Comparison of ENCODE assay signal across 8 mouse cellular contexts in genomic region chr13:63696399-63696798, GRCm38 (mm10).
A peak's percentile ranks its signal among the peaks of the same experiment; 100 is the strongest.
DNase-seq lines count a peak whose midpoint lies in the region; ATAC-seq lines count a peak whose summit lies in the region.

No protein-coding gene starts in this region.

- no peaks in the 10 kb centered on the region for H3K36me3 ChIP-seq in forebrain, embryonic 14.5 days (ENCODE audit: control insufficient read depth, insufficient read depth, low read length)
- no peaks in the 10 kb centered on the region for H3K36me3 ChIP-seq in forebrain, embryonic 13.5 days (ENCODE audit: poor library complexity, severe bottlenecking)

- no peak for ATAC-seq in forebrain, embryonic 14.5 days
- ATAC-seq in forebrain, embryonic 13.5 days, result no peak
- ATAC-seq in common myeloid progenitor, adult 5-6 weeks (replicated peaks; ENCODE audit: low read depth, poor library complexity, severe bottlenecking), result peak; percentile 76

- H3K4me3 ChIP-seq in forebrain, embryonic 14.5 days (ENCODE audit: low read depth, low read length), result no peak overlapping the region
- no peak overlapping the region for H3K4me3 ChIP-seq in forebrain, embryonic 13.5 days

- H3K27me3 ChIP-seq in forebrain, embryonic 14.5 days (replicated peaks; ENCODE audit: control insufficient read depth, insufficient read depth, low read length), result no peaks in the 10 kb centered on the region
- peaks cover 19% of the 10 kb centered on the region; the same call in 1 of the 2 replicates for H3K27me3 ChIP-seq in forebrain, embryonic 13.5 days

- H3K9me3 ChIP-seq in forebrain, embryonic 14.5 days (replicated peaks; ENCODE audit: control insufficient read depth, low read length), result no peaks in the 10 kb centered on the region
- H3K9me3 ChIP-seq in forebrain, embryonic 13.5 days (replicated peaks), result no peaks in the 10 kb centered on the region

- 64% methylated on average over 3 of the region's 3 CpGs for WGBS in forebrain, embryonic 14.5 days
- 56% methylated on average over 3 of the region's 3 CpGs for WGBS in forebrain, embryonic 13.5 days

- H3K4me2 ChIP-seq in forebrain, embryonic 14.5 days (ENCODE audit: low read length), result no peak overlapping the region
- H3K4me2 ChIP-seq in forebrain, embryonic 13.5 days, result no peak overlapping the region

- no peak overlapping the region for H3K27ac ChIP-seq in forebrain, embryonic 14.5 days (ENCODE audit: low read depth, low read length)
- H3K27ac ChIP-seq in forebrain, embryonic 13.5 days, result no peak overlapping the region

- peak; percentile 54 for DNase-seq in forebrain, embryonic 14.5 days (ENCODE audit: low spot score)
- peak; percentile 17 for DNase-seq in ovary, postnatal 14 days (ENCODE audit: low spot score)
- no peak for DNase-seq in ovary, postnatal 10 days (ENCODE audit: low spot score)
- peak; percentile 59 to 60 for DNase-seq in kidney, postnatal 36 days
- peak; percentile 36 for DNase-seq in thymus, postnatal 4 days
- DNase-seq in testis, postnatal 14 days (ENCODE audit: low spot score), result no peak

- H3K4me1 ChIP-seq in forebrain, embryonic 14.5 days (ENCODE audit: control insufficient read depth, insufficient read depth, low read length), result peaks cover 3% of the 10 kb centered on the region; the same call in 1 of the 2 replicates
- peaks cover 10% of the 10 kb centered on the region for H3K4me1 ChIP-seq in forebrain, embryonic 13.5 days

- H3K9ac ChIP-seq in forebrain, embryonic 14.5 days (ENCODE audit: low read length), result no peak overlapping the region
- H3K9ac ChIP-seq in forebrain, embryonic 13.5 days, result no peak overlapping the region

Comparison
In these comparisons a context has a peak if more than half of its experiments do, and no peak if none do; other contexts are left out.
1. DNase-seq: peak in forebrain, embryonic 14.5 days (single experiment), ovary, postnatal 14 days (single experiment), kidney, postnatal 36 days (2 of 2) and thymus, postnatal 4 days (single experiment); none in ovary, postnatal 10 days (single experiment) and testis, postnatal 14 days (single experiment).